Mouse (Mus musculus) midbrain, embryonic 16.5 days (tissue): ENCODE measurements around the gene Ccdc86. TPM values are rescaled to one million over a fixed set of nuclear protein-coding genes. Genes with fewer than 3 reads are reported as not detected.

Experiments used
- ATAC-seq: fragments of 200-750 bp; cut with Nextera tagmentation; 2 replicates; pipeline ENCODE4 v1.8.0; 2017; ENCODE audit warnings: moderate TSS enrichment
- H3K27ac ChIP-seq: fragments of 300-500 bp; sonication (generic); 2 replicates; pipeline ENCODE4 v1.5.1; 2014; ENCODE audit warnings: mild to moderate bottlenecking, low read length, mixed read lengths
- H3K27me3 ChIP-seq: fragments of 300-500 bp; sonication (generic); 2 replicates; pipeline ENCODE4 v1.6.1; 2014; ENCODE audit warnings: low read depth, low read length, mixed read lengths; ENCODE audit not compliant: control insufficient read depth, insufficient read depth
- H3K36me3 ChIP-seq: fragments of 300-500 bp; sonication (generic); 2 replicates; pipeline ENCODE4 v1.6.1; 2014; ENCODE audit warnings: mild to moderate bottlenecking, low read length, moderate library complexity, mixed read lengths; ENCODE audit not compliant: control insufficient read depth, insufficient read depth
- H3K4me1 ChIP-seq: fragments of 300-500 bp; sonication (generic); 2 replicates; pipeline ENCODE4 v1.6.1; 2014; ENCODE audit warnings: mild to moderate bottlenecking, low read length, mixed read lengths; ENCODE audit not compliant: control insufficient read depth, insufficient read depth
- H3K4me2 ChIP-seq: fragments of 300-500 bp; sonication (generic); 2 replicates; pipeline ENCODE4 v1.6.1; 2014; ENCODE audit warnings: mild to moderate bottlenecking, low read length, mixed read lengths
- H3K4me3 ChIP-seq: fragments of 300-500 bp; sonication (generic); 2 replicates; pipeline ENCODE4 v1.5.1; 2014; ENCODE audit warnings: low read depth, mild to moderate bottlenecking, low read length, moderate library complexity, mixed read lengths
- H3K9ac ChIP-seq: fragments of 300-500 bp; sonication (generic); 2 replicates; pipeline ENCODE4 v1.6.1; 2014; ENCODE audit warnings: low read depth, low read length, mixed read lengths
- H3K9me3 ChIP-seq: fragments of 300-500 bp; sonication (generic); replicated peaks from 2 replicates; pipeline ENCODE4 v1.6.1; 2014; ENCODE audit warnings: mild to moderate bottlenecking, low read length, mixed read lengths; ENCODE audit not compliant: control insufficient read depth, poor library complexity, severe bottlenecking
- WGBS: fragments of 180-500 bp; shearing (Covaris S2); extraction: QIAGEN DNeasy Blood & Tissue Kit; methylation state at CpG from one replicate; pipeline ENCODE4 v1.1.7; 2014; 5-methylcytosine and 5-hydroxymethylcytosine counted together
- polyA plus RNA-seq: library from polyadenylated mRNA; unstranded; fragments of >200 nt; fragmentation: Nextera tagmentation; extraction: Ambion mirVana; gene quantifications from 2 replicates; pipeline ENCODE4 v1.2.1, GENCODE M21; 2015

The Ccdc86 gene
- polyA plus RNA-seq, 1 experiment from 2014 or later = 13.5 TPM

DNA sequence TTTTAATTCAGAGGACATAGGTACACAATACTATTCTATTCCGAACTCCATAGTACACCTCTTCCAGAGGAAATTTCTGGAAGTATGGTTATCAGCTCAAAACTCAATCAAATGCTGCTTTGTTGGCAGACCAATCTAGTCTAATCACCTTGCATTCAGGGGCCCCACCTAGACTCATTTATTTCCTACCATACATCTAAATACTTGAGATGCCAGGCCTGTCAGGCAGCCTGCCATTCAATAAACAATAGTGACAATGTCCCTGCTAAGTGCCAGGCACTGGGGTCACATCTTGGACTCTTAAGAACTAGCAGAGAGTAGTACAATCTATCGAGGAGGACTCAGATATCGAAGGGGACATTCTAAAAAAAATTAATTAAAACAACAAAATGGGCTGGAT lies 56.9 kb downstream of the Ccdc86 start:
- H3K4me1 ChIP-seq = peaks cover 14% of the 10 kb centered on the region
- no peaks in the 10 kb centered on the region for H3K9me3 ChIP-seq
- 91% methylated on average over 3 of the region's 3 CpGs for WGBS

More for the DNA sequence above, 56.9 kb downstream of the Ccdc86 start:
- H3K27me3 ChIP-seq = no peaks in the 10 kb centered on the region
- H3K4me2 ChIP-seq = no peak overlapping the region
- H3K4me3 ChIP-seq = no peak overlapping the region
- ATAC-seq = no peak
- H3K36me3 ChIP-seq = no peaks in the 10 kb centered on the region
- H3K27ac ChIP-seq = no peak overlapping the region
- H3K9ac ChIP-seq = no peak overlapping the region

Other genes with a start within 250 kb of the Ccdc86 start
- gene Cd5, start 210.3 kb downstream of the Ccdc86 start, polyA plus RNA-seq = 0.48 and 0.78 TPM in 2 replicates
- gene Cd6, start 119.2 kb downstream of the Ccdc86 start, polyA plus RNA-seq = 0.06 TPM in 1 of 2 replicates, not detected in the other
- gene Slc15a3, start 109.5 kb downstream of the Ccdc86 start, polyA plus RNA-seq = 0.27 and 0.30 TPM in 2 replicates
- gene Tmem132a, start 79.3 kb downstream of the Ccdc86 start, polyA plus RNA-seq = 242 and 267 TPM in 2 replicates
- 47.0 TPM in 2 replicates for gene Tmem109, start 67.3 kb downstream of the Ccdc86 start, polyA plus RNA-seq
- gene Prpf19, start 54.0 kb downstream of the Ccdc86 start, polyA plus RNA-seq = 38.9 and 40.1 TPM in 2 replicates
- gene Zp1, start 28.6 kb downstream of the Ccdc86 start, polyA plus RNA-seq = 0.58 and 0.89 TPM in 2 replicates
- gene Ptgdr2, start 12.1 kb downstream of the Ccdc86 start, polyA plus RNA-seq = 0.09 and 0.14 TPM in 2 replicates
- gene Ms4a10, start 25.4 kb upstream of the Ccdc86 start, polyA plus RNA-seq = not detected in 2 replicates
- not detected in 2 replicates for gene Ms4a15, start 44.0 kb upstream of the Ccdc86 start, polyA plus RNA-seq
- not detected in 2 replicates for gene Ms4a18, start 68.8 kb upstream of the Ccdc86 start, polyA plus RNA-seq
- not detected in 2 replicates for gene Ms4a8a, start 131.8 kb upstream of the Ccdc86 start, polyA plus RNA-seq
- gene 1700017D01Rik, start 181.6 kb upstream of the Ccdc86 start, polyA plus RNA-seq = not detected in 2 replicates
- not detected in 2 replicates for gene 1700025F22Rik, start 216.1 kb upstream of the Ccdc86 start, polyA plus RNA-seq
- not detected in 2 replicates for gene Ms4a13, start 247.5 kb upstream of the Ccdc86 start, polyA plus RNA-seq